Mouse (Mus musculus) embryonic facial prominence, embryonic 14.5 days (tissue): Measurements from ENCODE around the gene Gucy2c. TPM values are rescaled to one million over a fixed set of nuclear protein-coding genes. Genes with fewer than 3 reads are reported as not detected.

Experiments used
- ATAC-seq: fragments of 200-750 bp; cut with Nextera tagmentation; 2 replicates; pipeline ENCODE4 v1.8.0; 2017; ENCODE audit warnings: low read depth, moderate number of reproducible peaks, moderate TSS enrichment
- DNase-seq: peaks from one replicate; pipeline ENCODE4 v3.0.0-alpha.2; 2015; ENCODE audit warnings: low spot score
- H3K27ac ChIP-seq: fragments of 300-500 bp; sonication (generic); replicated peaks from 2 replicates; pipeline ENCODE4 v1.5.1; 2014; ENCODE audit warnings: low read depth, mild to moderate bottlenecking, low read length, moderate library complexity
- H3K27me3 ChIP-seq: fragments of 300-500 bp; sonication (generic); replicated peaks from 2 replicates; pipeline ENCODE4 v1.6.1; 2014; ENCODE audit warnings: low read length; ENCODE audit not compliant: control insufficient read depth, insufficient read depth
- H3K36me3 ChIP-seq: fragments of 300-500 bp; sonication (generic); 2 replicates; pipeline ENCODE4 v1.6.1; 2014; ENCODE audit warnings: low read length, mixed read lengths; ENCODE audit not compliant: control insufficient read depth, insufficient read depth
- H3K4me1 ChIP-seq: fragments of 300-500 bp; sonication (generic); 2 replicates; pipeline ENCODE4 v1.6.1; 2014; ENCODE audit warnings: antibody characterized with exemption, low read length; ENCODE audit not compliant: control insufficient read depth, insufficient read depth
- H3K4me2 ChIP-seq: fragments of 300-500 bp; sonication (generic); 2 replicates; pipeline ENCODE4 v1.6.1; 2014; ENCODE audit warnings: low read depth, mild to moderate bottlenecking, low read length, moderate library complexity, mixed read lengths
- H3K4me3 ChIP-seq: fragments of 300-500 bp; sonication (generic); 2 replicates; pipeline ENCODE4 v1.5.1; 2014; ENCODE audit warnings: low read depth, mild to moderate bottlenecking, low read length
- H3K9ac ChIP-seq: fragments of 300-500 bp; sonication (generic); 2 replicates; pipeline ENCODE4 v1.6.1; 2014; ENCODE audit warnings: low read depth, mild to moderate bottlenecking, low read length, moderate library complexity, mixed read lengths
- H3K9me3 ChIP-seq: fragments of 300-500 bp; sonication (generic); 2 replicates; pipeline ENCODE4 v1.6.1; 2016; ENCODE audit warnings: low read length; ENCODE audit not compliant: control insufficient read depth
- WGBS: fragments of 180-500 bp; shearing (Covaris S2); extraction: QIAGEN DNeasy Blood & Tissue Kit; methylation state at CpG from one replicate; pipeline ENCODE4 v1.1.7; 2014; 5-methylcytosine and 5-hydroxymethylcytosine counted together
- microRNA-seq: library from miRNA; unstranded; fragments of <30 nt; microRNA quantifications from one replicate; pipeline ENCODE4, GENCODE M21; 2016; ENCODE audit warnings: borderline number of aligned reads
- polyA plus RNA-seq: library from polyadenylated mRNA; unstranded; fragments of >200 nt; fragmentation: Nextera tagmentation; extraction: Ambion mirVana; gene quantifications from 2 replicates; pipeline ENCODE4 v1.2.1, GENCODE M21; 2014

Gucy2c gene
- polyA plus RNA-seq, 1 experiment from 2014 or later, result 0.15 TPM

GRCm38 (mm10) chr6:136659226-136659625, 122.3 kb downstream of the Gucy2c start:
- peaks cover 10% of the 10 kb centered on the region for H3K4me1 ChIP-seq
- ATAC-seq, result no peak
- WGBS, result 83% methylated on average over 9 of the region's 9 CpGs
- no peaks in the 10 kb centered on the region for H3K36me3 ChIP-seq
- no peak overlapping the region for H3K4me2 ChIP-seq
- H3K27me3 ChIP-seq, result peaks cover 31% of the 10 kb centered on the region
- H3K9me3 ChIP-seq, result no peaks in the 10 kb centered on the region
- no peak overlapping the region for H3K27ac ChIP-seq
- no peak overlapping the region for H3K9ac ChIP-seq
- no peak overlapping the region for H3K4me3 ChIP-seq
- DNase-seq, result no peak

DNA sequence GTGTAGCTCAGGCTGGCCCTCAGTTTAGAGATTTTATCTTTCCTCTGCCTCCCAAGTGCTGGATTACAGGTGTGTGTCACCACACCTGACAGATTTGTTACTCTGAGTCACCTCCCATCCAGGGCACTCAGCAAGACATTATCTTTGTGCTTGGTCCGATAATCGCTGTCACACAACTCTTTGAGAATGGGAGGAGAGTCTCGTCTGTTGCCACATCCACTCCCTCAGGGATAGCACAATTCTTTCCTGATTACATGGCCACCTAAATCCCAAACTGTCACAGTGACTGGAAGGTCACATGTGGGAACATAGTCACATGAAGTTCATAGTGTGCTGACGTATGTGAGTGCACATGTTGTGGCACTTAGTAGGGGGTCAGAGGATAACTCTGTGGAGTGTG, 123.3 kb downstream of the Gucy2c start:
- H3K4me1 ChIP-seq, result peaks cover 10% of the 10 kb centered on the region
- no peak overlapping the region for H3K9ac ChIP-seq
- no peaks in the 10 kb centered on the region for H3K9me3 ChIP-seq
- 84% methylated on average over 4 of the region's 4 CpGs for WGBS
- H3K36me3 ChIP-seq, result no peaks in the 10 kb centered on the region
- H3K4me3 ChIP-seq, result no peak overlapping the region
- H3K27ac ChIP-seq, result no peak overlapping the region
- H3K4me2 ChIP-seq, result no peak overlapping the region
- no peak for ATAC-seq
- DNase-seq, result no peak
- peaks cover 31% of the 10 kb centered on the region for H3K27me3 ChIP-seq

DNA sequence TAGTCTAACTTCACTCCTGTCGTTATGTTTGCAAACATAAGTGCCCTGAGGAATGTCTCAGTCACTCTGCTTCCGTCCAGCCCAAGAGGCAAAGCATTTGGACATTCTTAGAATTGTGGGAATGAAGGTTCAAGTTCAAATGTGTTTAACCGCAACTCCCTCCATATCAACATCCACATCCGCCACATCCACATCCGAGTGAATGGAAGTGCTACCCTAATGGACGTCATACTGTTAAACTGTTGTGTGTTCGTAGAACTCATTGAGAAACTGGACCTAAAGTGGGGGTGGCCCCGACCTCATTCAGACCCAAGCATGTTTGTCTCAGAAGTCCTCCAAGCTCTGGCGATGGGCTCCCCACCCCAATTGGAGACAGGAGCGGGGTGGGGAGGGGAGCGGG, 125.8 kb downstream of the Gucy2c start:
- H3K9ac ChIP-seq, result peak overlapping the region; percentile 3; the same call in 1 of the 2 replicates
- no peaks in the 10 kb centered on the region for H3K36me3 ChIP-seq

DNA sequence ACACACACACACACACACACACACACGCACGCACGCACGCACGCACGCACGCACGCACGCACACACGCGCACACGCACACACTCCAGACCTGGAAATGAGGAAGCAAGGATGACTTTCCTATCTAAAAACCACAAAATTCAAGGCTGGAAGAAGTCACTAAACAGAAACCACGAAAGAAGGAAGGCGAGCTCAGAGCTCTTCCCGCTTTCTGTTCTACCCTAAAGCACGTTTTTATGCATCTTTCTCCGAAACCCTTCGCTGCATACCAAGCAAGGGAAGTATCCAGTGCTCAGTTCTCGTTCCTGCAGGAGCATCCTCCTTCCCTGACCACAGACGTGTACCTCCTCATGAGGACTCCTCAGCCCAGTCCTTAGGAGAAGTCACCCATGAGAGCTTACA, 127.1 kb downstream of the Gucy2c start:
- no peaks in the 10 kb centered on the region for H3K36me3 ChIP-seq
- H3K4me2 ChIP-seq, result no peak overlapping the region
- no peaks in the 10 kb centered on the region for H3K27me3 ChIP-seq
- WGBS, result 96% methylated on average over 20 of the region's 20 CpGs
- no peak overlapping the region for H3K9ac ChIP-seq
- no peak for ATAC-seq
- no peak overlapping the region for H3K27ac ChIP-seq
- H3K4me1 ChIP-seq, result no peaks in the 10 kb centered on the region
- DNase-seq, result no peak
- H3K4me3 ChIP-seq, result no peak overlapping the region
- H3K9me3 ChIP-seq, result no peaks in the 10 kb centered on the region

More for the DNA sequence above, 125.8 kb downstream of the Gucy2c start:
- H3K27ac ChIP-seq, result no peak overlapping the region
- DNase-seq (no peak), ATAC-seq (no peak)
- peak overlapping the region; percentile 20; the same call in 1 of the 2 replicates for H3K4me2 ChIP-seq
- no peak overlapping the region for H3K4me3 ChIP-seq
- no peaks in the 10 kb centered on the region for H3K4me1 ChIP-seq
- 65% methylated on average over 11 of the region's 11 CpGs for WGBS
- peaks cover 10% of the 10 kb centered on the region for H3K27me3 ChIP-seq
- H3K9me3 ChIP-seq, result no peaks in the 10 kb centered on the region

GRCm38 (mm10) chr6:136653331-136653730, 128.2 kb downstream of the Gucy2c start:
- no peak for ATAC-seq
- Histone ChIP-seq H3K9me3 (no peaks in the 10 kb centered on the region), H3K4me2 (no peak overlapping the region), H3K9ac (no peak overlapping the region), H3K4me1 (no peaks in the 10 kb centered on the region), H3K27me3 (no peaks in the 10 kb centered on the region), H3K36me3 (no peaks in the 10 kb centered on the region), H3K4me3 (no peak overlapping the region), H3K27ac (no peak overlapping the region)
- WGBS, result 61% methylated on average over 5 of the region's 5 CpGs
- DNase-seq, result no peak

DNA sequence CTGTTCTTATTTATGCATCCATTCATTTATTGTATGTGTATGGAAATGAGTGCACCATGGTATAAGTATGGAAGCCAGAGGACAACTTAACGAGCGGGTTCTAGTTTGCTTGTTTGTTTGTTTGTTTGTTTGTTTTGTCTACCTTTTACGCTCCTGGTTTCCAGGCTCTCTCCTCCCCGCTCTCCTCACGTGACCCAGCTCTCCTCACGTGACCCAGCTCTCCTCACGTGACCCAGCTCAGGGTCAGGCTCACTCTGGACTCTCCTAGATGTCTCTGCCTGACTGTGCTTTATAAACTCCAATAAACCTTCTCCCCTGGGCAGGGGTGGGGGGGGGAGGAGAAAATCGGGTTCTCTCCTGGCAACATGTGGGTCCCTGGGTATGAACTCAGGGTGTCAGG, 130.9 kb downstream of the Gucy2c start:
- WGBS, result 88% methylated on average over 7 of the region's 8 CpGs
- no peaks in the 10 kb centered on the region for H3K9me3 ChIP-seq

DNA sequence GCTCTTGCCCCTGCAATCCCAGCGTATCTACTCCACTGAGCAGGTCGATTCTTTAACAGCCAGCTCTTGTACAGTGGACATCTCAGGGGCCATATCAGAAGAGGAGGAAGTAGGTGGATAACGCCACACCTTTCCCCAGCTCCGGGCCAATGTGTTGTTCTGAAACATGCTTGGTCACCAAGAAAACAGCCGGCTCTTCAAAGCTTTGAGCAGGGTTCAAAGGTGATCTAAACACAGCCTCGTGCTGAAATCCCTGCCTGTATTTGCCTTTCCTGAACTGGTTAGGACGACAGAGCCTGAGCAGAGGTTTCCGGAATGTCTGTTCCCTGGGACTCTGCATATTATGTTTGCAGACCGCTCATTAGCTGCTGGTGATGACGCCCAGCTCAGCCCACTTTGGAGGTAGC, 134.1 kb downstream of the Gucy2c start:
- Histone ChIP-seq H3K36me3 (no peaks in the 10 kb centered on the region), H3K27ac (no peak overlapping the region), H3K4me2 (no peak overlapping the region), H3K9me3 (0 out of 2 replicates have a peak, but pooled peaks cover 3% of the 10 kb centered on the region), H3K9ac (no peak overlapping the region), H3K4me1 (peaks cover 8% of the 10 kb centered on the region; the same call in 1 of the 2 replicates), H3K4me3 (no peak overlapping the region), H3K27me3 (no peaks in the 10 kb centered on the region)
- no peak for DNase-seq
- ATAC-seq, result no peak
- WGBS, result 63% methylated on average over 10 of the region's 10 CpGs

More for the DNA sequence above, 130.9 kb downstream of the Gucy2c start:
- no peak overlapping the region for H3K9ac ChIP-seq
- no peak overlapping the region for H3K27ac ChIP-seq
- no peak overlapping the region for H3K4me2 ChIP-seq
- ATAC-seq (no peak), DNase-seq (no peak)
- no peak overlapping the region for H3K4me3 ChIP-seq
- H3K36me3 ChIP-seq, result no peaks in the 10 kb centered on the region
- H3K4me1 ChIP-seq, result peaks cover 5% of the 10 kb centered on the region; the same call in 1 of the 2 replicates
- H3K27me3 ChIP-seq, result no peaks in the 10 kb centered on the region

Small RNA genes lying within 50 kb of the gene (microRNA-seq; reads per million reads assigned to microRNA genes)
- gene Gm44364, result not detected

Other genes starting within 250 kb of the Gucy2c start
- 12.1 and 12.4 TPM in 2 replicates for gene Plbd1, start 119.8 kb downstream of the Gucy2c start, polyA plus RNA-seq
- gene Hist4h4, start 22.6 kb upstream of the Gucy2c start, polyA plus RNA-seq, result 0.64 and 1.1 TPM in 2 replicates
- gene H2afj, start 26.5 kb upstream of the Gucy2c start, polyA plus RNA-seq, result 93.2 and 98.2 TPM in 2 replicates
- gene BC049715, start 45.9 kb upstream of the Gucy2c start, polyA plus RNA-seq, result 1.1 and 1.7 TPM in 2 replicates
- 94.3 and 94.7 TPM in 2 replicates for gene Wbp11, start 46.5 kb upstream of the Gucy2c start, polyA plus RNA-seq
- gene Smco3, start 53.7 kb upstream of the Gucy2c start, polyA plus RNA-seq, result 2.5 and 2.8 TPM in 2 replicates
- 1.9 and 2.7 TPM in 2 replicates for gene Art4, start 76.0 kb upstream of the Gucy2c start, polyA plus RNA-seq
- 321 and 362 TPM in 2 replicates for gene Mgp, start 94.1 kb upstream of the Gucy2c start, polyA plus RNA-seq
- gene Erp27, start 140.4 kb upstream of the Gucy2c start, polyA plus RNA-seq, result 0.20 and 0.22 TPM in 2 replicates
- not detected in 2 replicates for gene Pde6h, start 142.1 kb upstream of the Gucy2c start, polyA plus RNA-seq
- gene Arhgdib, start 160.1 kb upstream of the Gucy2c start, polyA plus RNA-seq, result 117 and 118 TPM in 2 replicates